Mouse (Mus musculus) hindbrain, embryonic 12.5 days (tissue): ENCODE results near the gene Srp68. TPM values are rescaled to one million over a fixed set of nuclear protein-coding genes. Genes with fewer than 3 reads are reported as not detected.
A peak's percentile ranks its signal among the peaks of the same experiment; 100 is the strongest.

Source experiments
- ATAC-seq: fragments of 200-750 bp; cut with Nextera tagmentation; 2 replicates; pipeline ENCODE4 v1.8.0; 2017; ENCODE audit warnings: moderate TSS enrichment; ENCODE audit not compliant: low FRiP score
- H3K27ac ChIP-seq: fragments of 300-500 bp; sonication (generic); 2 replicates; pipeline ENCODE4 v1.5.1; 2016; ENCODE audit warnings: mild to moderate bottlenecking
- H3K27me3 ChIP-seq: fragments of 300-500 bp; sonication (generic); 2 replicates; pipeline ENCODE4 v1.6.1; 2016; ENCODE audit warnings: mild to moderate bottlenecking
- H3K36me3 ChIP-seq: fragments of 300-500 bp; sonication (generic); 2 replicates; pipeline ENCODE4 v1.6.1; 2016; ENCODE audit warnings: mild to moderate bottlenecking
- H3K4me1 ChIP-seq: fragments of 300-500 bp; sonication (generic); 2 replicates; pipeline ENCODE4 v1.6.1; 2016
- H3K4me2 ChIP-seq: fragments of 300-500 bp; sonication (generic); replicated peaks from 2 replicates; pipeline ENCODE4 v1.6.1; 2016; ENCODE audit warnings: mild to moderate bottlenecking
- H3K4me3 ChIP-seq: fragments of 300-500 bp; sonication (generic); 2 replicates; pipeline ENCODE4 v1.5.1; 2016; ENCODE audit warnings: mild to moderate bottlenecking
- H3K9ac ChIP-seq: fragments of 300-500 bp; sonication (generic); 2 replicates; pipeline ENCODE4 v1.6.1; 2016; ENCODE audit warnings: mild to moderate bottlenecking, moderate library complexity
- H3K9me3 ChIP-seq: fragments of 300-500 bp; sonication (generic); replicated peaks from 2 replicates; pipeline ENCODE4 v1.6.1; 2016; ENCODE audit warnings: mild to moderate bottlenecking
- WGBS: fragments of 180-500 bp; shearing (Covaris S2); methylation state at CpG from one replicate; pipeline ENCODE4 v1.1.7; 2016; 5-methylcytosine and 5-hydroxymethylcytosine counted together
- polyA plus RNA-seq: library from polyadenylated mRNA; unstranded; fragments of >200 nt; fragmentation: Nextera tagmentation; extraction: Ambion mirVana; gene quantifications from 2 replicates; pipeline ENCODE4 v1.2.1, GENCODE M21; 2016

The Srp68 gene
- polyA plus RNA-seq, 1 experiment from 2014 or later = 88.0 TPM

- Histone ChIP-seq H3K4me3 (no peak overlapping the region), H3K9ac (no peak overlapping the region), H3K27me3 (peaks cover 50% of the 10 kb centered on the region), H3K4me2 (no peak overlapping the region), H3K4me1 (peaks cover 9% of the 10 kb centered on the region), H3K27ac (no peak overlapping the region), H3K36me3 (no peaks in the 10 kb centered on the region), H3K9me3 (no peaks in the 10 kb centered on the region)
- ATAC-seq = no peak
- WGBS = 82% methylated on average over 8 of the region's 8 CpGs
Measured at GRCm38 (mm10) chr11:116234901-116235300, 39.1 kb downstream of the Srp68 start.

DNA sequence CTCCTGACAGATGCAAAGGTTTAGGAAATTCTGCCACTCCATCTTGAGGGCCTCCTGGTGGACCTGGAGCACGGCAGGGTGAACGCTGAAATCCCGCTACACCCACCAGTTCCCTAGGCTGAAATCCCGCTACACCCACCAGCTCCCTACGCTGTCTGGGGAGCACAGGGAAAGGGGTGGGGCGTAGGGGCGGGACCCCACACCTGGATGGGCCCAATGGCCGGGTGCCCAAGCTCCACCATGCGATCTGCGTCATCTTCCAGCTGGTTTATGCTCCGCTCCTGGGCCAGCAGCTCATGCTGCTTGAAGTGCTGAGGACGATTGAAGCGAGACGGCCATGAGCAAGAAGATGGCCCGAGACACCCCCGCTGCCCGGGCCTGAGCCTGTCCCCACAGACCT, 41.6 kb downstream of the Srp68 start:
- H3K9ac ChIP-seq = 0 out of 2 replicates have a peak overlapping the region, but pooled peaks have one; percentile 13
- no peak overlapping the region for H3K4me3 ChIP-seq
- H3K27me3 ChIP-seq = peaks cover 43% of the 10 kb centered on the region
- no peak for ATAC-seq
- H3K27ac ChIP-seq = no peak overlapping the region
- H3K4me2 ChIP-seq = peak overlapping the region; percentile 14; the same call in 1 of the 2 replicates
- H3K9me3 ChIP-seq = no peaks in the 10 kb centered on the region
- WGBS = 28% methylated on average over 17 of the region's 17 CpGs
- peaks cover 2% of the 10 kb centered on the region; the same call in 1 of the 2 replicates for H3K4me1 ChIP-seq
- no peaks in the 10 kb centered on the region for H3K36me3 ChIP-seq

DNA sequence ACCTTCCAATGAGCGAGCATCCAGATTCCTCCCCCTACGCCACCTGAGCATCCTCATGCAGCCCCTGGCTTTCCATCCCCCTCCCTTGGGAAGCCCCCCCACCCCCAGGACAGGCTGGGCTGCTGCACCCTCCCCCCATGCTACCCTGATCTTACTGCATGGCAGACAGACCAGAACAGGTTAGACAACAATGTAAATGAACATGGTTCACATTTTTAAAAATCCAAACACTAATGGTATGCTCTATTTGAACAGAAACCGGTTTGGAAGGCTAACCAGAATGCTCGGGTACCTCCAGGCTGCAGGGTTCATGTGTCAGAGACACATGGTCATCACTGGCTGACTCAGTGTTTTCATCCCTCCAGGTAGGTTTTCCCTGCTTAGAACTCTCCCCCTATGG, 45.3 kb downstream of the Srp68 start:
- Histone ChIP-seq H3K36me3 (no peaks in the 10 kb centered on the region), H3K4me2 (no peak overlapping the region), H3K9me3 (no peaks in the 10 kb centered on the region), H3K9ac (no peak overlapping the region), H3K27me3 (peaks cover 45% of the 10 kb centered on the region), H3K4me3 (no peak overlapping the region), H3K27ac (no peak overlapping the region), H3K4me1 (peaks cover 2% of the 10 kb centered on the region; the same call in 1 of the 2 replicates)
- WGBS = 69% methylated on average over 4 of the region's 4 CpGs
- ATAC-seq = no peak

DNA sequence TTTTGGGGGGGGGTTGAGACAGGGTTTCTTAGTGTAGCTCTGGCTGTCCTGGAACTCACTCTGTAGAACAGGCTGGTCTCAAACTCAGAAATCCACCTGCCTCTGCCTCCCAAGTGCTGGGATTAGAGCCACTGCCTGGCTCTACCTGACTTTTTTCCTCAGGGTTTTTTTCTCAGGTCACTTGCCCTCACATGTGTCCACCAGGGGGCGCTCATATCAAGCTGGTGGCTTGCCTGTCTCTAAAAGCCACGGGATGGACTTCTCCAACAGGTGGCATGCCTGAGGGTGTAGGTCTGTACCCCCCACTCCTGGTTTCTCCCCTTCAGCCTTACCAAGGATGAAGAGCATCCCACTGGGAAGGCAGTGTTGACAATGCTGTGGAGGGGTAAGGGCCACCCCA, 47.6 kb downstream of the Srp68 start:
- Histone ChIP-seq H3K9ac (no peak overlapping the region), H3K27ac (no peak overlapping the region), H3K4me3 (no peak overlapping the region), H3K36me3 (no peaks in the 10 kb centered on the region), H3K4me2 (no peak overlapping the region), H3K27me3 (peaks cover 54% of the 10 kb centered on the region), H3K9me3 (0 out of 2 replicates have a peak, but pooled peaks cover 3% of the 10 kb centered on the region), H3K4me1 (0 out of 2 replicates have a peak, but pooled peaks cover 8% of the 10 kb centered on the region)
- no peak for ATAC-seq
- 0% methylated on average over 2 of the region's 2 CpGs for WGBS

DNA sequence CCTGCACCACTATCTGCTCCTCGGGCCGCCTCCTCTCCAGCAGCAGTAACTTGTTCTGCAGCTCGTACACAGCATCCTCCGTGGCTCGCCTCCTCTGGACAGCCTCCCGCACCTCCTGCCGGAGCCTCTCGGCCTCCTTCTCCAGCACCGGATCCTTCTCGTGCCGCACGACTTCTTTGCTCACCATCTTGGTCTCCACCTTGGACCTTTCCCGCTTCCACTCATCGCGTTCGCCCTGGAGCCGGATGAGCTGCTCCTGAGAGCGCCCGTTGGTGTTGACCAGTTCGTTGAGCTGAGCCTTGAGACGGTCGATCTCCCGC, 51.3 kb downstream of the Srp68 start:
- no peak for ATAC-seq
- Histone ChIP-seq H3K4me3 (peak overlapping the region; percentile 25), H3K36me3 (no peaks in the 10 kb centered on the region), H3K4me1 (peaks cover 19% of the 10 kb centered on the region), H3K9me3 (0 out of 2 replicates have a peak, but pooled peaks cover 3% of the 10 kb centered on the region), H3K27me3 (peaks cover 61% of the 10 kb centered on the region), H3K9ac (0 out of 2 replicates have a peak overlapping the region, but pooled peaks have one; percentile 46), H3K27ac (no peak overlapping the region), H3K4me2 (peak overlapping the region; percentile 49)
- 17% methylated on average over 23 of the region's 23 CpGs for WGBS

DNA sequence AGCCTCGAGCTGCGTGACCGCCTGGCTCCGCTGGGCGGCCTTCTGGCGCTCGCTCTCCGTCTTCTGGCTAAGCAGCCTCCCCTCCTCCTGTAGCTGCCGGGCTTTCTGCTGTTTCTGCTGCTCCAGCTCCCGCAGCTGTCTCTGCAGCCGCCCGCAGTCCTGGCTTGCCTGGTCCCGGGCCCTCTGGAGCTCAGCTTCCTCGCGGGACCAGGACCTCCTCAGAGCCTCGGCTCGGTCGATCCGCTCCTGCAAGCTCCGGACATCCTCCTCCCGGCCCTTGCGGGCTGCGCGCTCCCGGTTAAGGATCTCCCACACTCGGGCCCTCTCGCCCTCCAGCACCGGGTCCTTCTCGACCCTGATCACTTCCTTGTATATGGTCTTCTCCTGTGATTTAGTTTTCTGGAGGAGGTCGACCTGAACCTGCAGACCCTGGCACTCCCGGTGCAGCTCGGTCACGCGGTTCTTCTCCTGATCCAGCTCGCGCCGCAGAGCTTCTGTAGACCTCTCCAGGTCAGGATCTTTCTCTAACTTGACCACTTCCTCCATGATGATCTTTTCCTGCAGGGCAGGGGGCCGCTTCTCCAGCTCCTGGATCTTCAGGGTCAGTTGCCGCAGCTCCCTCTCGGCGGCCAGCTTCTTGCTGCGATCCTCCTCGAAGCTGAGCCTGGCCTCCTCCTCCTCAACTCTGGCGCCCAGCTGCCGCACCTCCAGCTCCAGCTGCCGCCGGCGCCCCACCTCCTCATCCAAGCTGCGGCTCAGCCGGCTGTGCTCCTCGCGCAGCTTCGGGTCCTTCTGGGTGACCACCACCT, 51.9 kb downstream of the Srp68 start:
- H3K9me3 ChIP-seq = 0 out of 2 replicates have a peak, but pooled peaks cover 3% of the 10 kb centered on the region

DNA sequence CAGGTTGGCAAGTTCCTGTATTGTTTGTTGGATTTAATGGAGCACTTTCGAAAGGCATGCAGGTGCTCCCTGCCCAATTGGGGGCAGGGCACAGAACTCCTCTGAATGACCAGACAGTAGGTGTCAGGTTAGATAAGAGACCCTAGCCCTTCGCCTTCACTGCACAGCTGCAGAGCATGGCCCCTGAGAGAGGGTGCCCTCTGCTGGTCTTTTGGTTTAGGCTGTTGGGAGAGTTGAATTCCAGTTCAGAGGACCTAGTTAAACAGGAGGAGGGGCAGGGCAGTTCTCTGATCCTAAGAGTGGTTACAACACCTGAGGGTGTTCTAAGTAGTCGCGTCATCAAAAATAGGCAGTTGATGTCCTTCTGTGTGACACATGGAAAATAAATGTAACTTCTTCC, 54.1 kb downstream of the Srp68 start:
- Histone ChIP-seq H3K27ac (no peak overlapping the region), H3K4me3 (no peak overlapping the region), H3K36me3 (peaks cover 4% of the 10 kb centered on the region; the same call in 1 of the 2 replicates), H3K27me3 (peaks cover 47% of the 10 kb centered on the region), H3K9ac (no peak overlapping the region), H3K4me2 (no peak overlapping the region), H3K4me1 (peaks cover 19% of the 10 kb centered on the region), H3K9me3 (0 out of 2 replicates have a peak, but pooled peaks cover 3% of the 10 kb centered on the region)
- 18% methylated on average over 4 of the region's 4 CpGs for WGBS
- ATAC-seq = no peak

More for the DNA sequence above, 51.9 kb downstream of the Srp68 start:
- H3K27ac ChIP-seq = no peak overlapping the region
- peaks cover 19% of the 10 kb centered on the region for H3K4me1 ChIP-seq
- WGBS = 14% methylated on average over 53 of the region's 53 CpGs
- H3K4me3 ChIP-seq = peak overlapping the region; percentile 25
- 0 out of 2 replicates have a peak overlapping the region, but pooled peaks have one; percentile 46 for H3K9ac ChIP-seq
- peak overlapping the region; percentile 49 for H3K4me2 ChIP-seq
- ATAC-seq = no peak
- no peaks in the 10 kb centered on the region for H3K36me3 ChIP-seq
- H3K27me3 ChIP-seq = peaks cover 58% of the 10 kb centered on the region

DNA sequence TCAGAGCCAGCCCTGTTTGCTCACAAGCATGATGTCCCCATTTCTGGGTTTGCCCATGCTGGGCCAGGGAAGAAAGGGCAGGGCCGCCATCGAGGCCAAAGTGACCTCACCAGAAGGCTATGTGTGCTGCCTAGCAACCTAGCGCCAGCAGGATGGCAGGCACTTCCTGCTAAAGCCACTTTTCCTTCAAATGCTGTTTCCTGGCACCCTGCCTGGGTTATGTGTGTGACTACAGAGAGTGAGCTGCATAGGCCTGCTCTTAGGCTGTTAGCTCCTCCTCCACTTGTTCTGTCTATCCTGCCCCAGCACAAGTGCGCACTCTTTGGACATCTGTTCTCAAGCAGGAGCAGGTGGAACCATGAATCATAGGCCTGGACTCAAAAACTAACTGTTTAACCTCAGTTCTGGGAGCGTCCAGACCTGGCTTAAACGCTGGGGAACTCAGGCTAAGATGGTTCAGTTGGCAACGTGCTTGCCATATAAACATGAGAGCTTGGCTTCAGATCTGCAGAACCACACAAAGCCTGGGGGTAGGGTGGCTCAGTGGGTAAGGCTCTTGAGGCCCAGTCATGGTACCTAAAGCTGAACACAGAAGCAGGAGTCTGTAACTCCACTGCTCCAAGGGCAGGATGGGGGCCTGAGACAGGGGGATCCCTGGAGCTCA, 55.1 kb downstream of the Srp68 start:
- Histone ChIP-seq H3K27me3 (peaks cover 36% of the 10 kb centered on the region), H3K4me1 (peaks cover 19% of the 10 kb centered on the region), H3K4me3 (no peak overlapping the region), H3K36me3 (peaks cover 7% of the 10 kb centered on the region; the same call in 1 of the 2 replicates), H3K27ac (peak overlapping the region; percentile 52), H3K4me2 (no peak overlapping the region), H3K9me3 (0 out of 2 replicates have a peak, but pooled peaks cover 3% of the 10 kb centered on the region), H3K9ac (no peak overlapping the region)
- WGBS = 59% methylated on average over 7 of the region's 7 CpGs
- ATAC-seq = peak; percentile 30; the same call in 1 of the 2 replicates

DNA sequence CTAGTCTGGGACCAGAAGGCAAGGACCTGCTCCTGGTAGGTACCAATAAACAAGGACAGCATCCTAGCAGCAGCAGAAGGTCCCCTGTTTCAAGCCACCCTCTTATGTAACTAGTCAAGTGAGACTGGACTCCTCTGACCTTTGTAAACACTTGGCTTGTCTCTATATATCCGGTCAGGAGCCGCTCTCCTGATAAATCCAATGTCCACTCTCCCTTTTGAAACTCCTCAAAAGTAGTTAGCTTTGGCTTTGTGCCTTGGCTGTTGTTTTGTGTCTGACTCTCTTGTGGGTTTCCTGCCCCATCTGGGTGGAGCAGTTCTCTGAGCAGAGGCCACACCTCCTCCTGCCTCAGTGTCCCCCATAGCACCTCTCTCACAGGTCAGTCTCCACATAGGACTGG, 55.8 kb downstream of the Srp68 start:
- H3K9me3 ChIP-seq = 0 out of 2 replicates have a peak, but pooled peaks cover 3% of the 10 kb centered on the region
- H3K36me3 ChIP-seq = peaks cover 7% of the 10 kb centered on the region; the same call in 1 of the 2 replicates
- 80% methylated on average over 2 of the region's 2 CpGs for WGBS
- peaks cover 30% of the 10 kb centered on the region for H3K27me3 ChIP-seq
- peak overlapping the region; percentile 52; the same call in 1 of the 2 replicates for H3K27ac ChIP-seq
- no peak overlapping the region for H3K4me3 ChIP-seq
- no peak for ATAC-seq
- H3K9ac ChIP-seq = no peak overlapping the region
- H3K4me2 ChIP-seq = no peak overlapping the region
- peaks cover 19% of the 10 kb centered on the region for H3K4me1 ChIP-seq

DNA sequence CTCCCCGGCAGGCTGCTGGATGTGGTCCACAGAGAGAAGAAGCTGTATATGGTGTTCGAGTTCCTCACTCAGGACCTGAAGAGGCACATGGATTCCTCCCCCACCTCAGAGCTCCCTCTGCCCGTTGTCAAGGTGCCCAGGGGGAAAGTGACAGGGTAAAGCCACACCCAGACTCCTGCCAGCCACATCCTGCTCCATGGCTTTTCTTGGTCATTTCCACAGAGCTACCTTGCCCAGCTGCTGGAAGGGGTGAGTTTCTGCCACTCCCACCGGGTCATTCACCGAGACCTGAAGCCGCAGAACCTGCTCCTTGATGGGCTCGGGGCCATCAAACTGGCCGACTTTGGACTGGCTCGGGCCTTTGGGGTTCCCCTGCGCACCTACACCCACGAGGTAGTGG, 57.5 kb downstream of the Srp68 start:
- Histone ChIP-seq H3K4me1 (peaks cover 11% of the 10 kb centered on the region), H3K4me2 (no peak overlapping the region), H3K4me3 (no peak overlapping the region), H3K9me3 (0 out of 2 replicates have a peak, but pooled peaks cover 2% of the 10 kb centered on the region), H3K36me3 (peaks cover 11% of the 10 kb centered on the region; the same call in 1 of the 2 replicates), H3K27ac (no peak overlapping the region), H3K27me3 (peaks cover 13% of the 10 kb centered on the region), H3K9ac (no peak overlapping the region)
- no peak for ATAC-seq
- WGBS = 86% methylated on average over 11 of the region's 11 CpGs

GRCm38 (mm10) chr11:116215991-116216390, 58.0 kb downstream of the Srp68 start:
- peaks cover 11% of the 10 kb centered on the region for H3K4me1 ChIP-seq
- peaks cover 8% of the 10 kb centered on the region for H3K27me3 ChIP-seq
- H3K9me3 ChIP-seq = no peaks in the 10 kb centered on the region
- 91% methylated on average over 6 of the region's 6 CpGs for WGBS
- H3K9ac ChIP-seq = no peak overlapping the region
- no peak overlapping the region for H3K27ac ChIP-seq
- no peak overlapping the region for H3K4me3 ChIP-seq
- no peak for ATAC-seq
- H3K36me3 ChIP-seq = peaks cover 12% of the 10 kb centered on the region; the same call in 1 of the 2 replicates
- H3K4me2 ChIP-seq = no peak overlapping the region

- H3K9ac ChIP-seq = no peak overlapping the region
- no peaks in the 10 kb centered on the region for H3K27me3 ChIP-seq
- H3K27ac ChIP-seq = no peak overlapping the region
- peaks cover 11% of the 10 kb centered on the region for H3K4me1 ChIP-seq
- WGBS = 81% methylated on average over 7 of the region's 7 CpGs
- no peak overlapping the region for H3K4me3 ChIP-seq
- ATAC-seq = no peak
- peaks cover 12% of the 10 kb centered on the region; the same call in 1 of the 2 replicates for H3K36me3 ChIP-seq
- H3K4me2 ChIP-seq = no peak overlapping the region
- no peaks in the 10 kb centered on the region for H3K9me3 ChIP-seq
Measured at GRCm38 (mm10) chr11:116215181-116215580, 58.8 kb downstream of the Srp68 start.
